Mouse (Mus musculus) neural tube, embryonic 11.5 days (tissue): ENCODE data around the gene Scn10a. TPM values are rescaled to one million over a fixed set of nuclear protein-coding genes. Genes with fewer than 3 reads are reported as not detected.
A peak's percentile ranks its signal among the peaks of the same experiment; 100 is the strongest.

Source experiments
- ATAC-seq: fragments of 200-750 bp; cut with Nextera tagmentation; 2 replicates; pipeline ENCODE4 v1.8.0; 2017; ENCODE audit warnings: moderate number of reproducible peaks, mild to moderate bottlenecking, moderate TSS enrichment, moderate library complexity; ENCODE audit not compliant: insufficient read depth, low FRiP score, low TSS enrichment
- DNase-seq: peaks from one replicate; pipeline ENCODE4 v3.0.0-alpha.2; 2015; ENCODE audit warnings: low spot score
- H3K27ac ChIP-seq: fragments of 300-500 bp; sonication (generic); 2 replicates; pipeline ENCODE4 v1.5.1; 2014; ENCODE audit warnings: low read depth, mild to moderate bottlenecking, low read length
- H3K27me3 ChIP-seq: fragments of 300-500 bp; sonication (generic); 2 replicates; pipeline ENCODE4 v1.6.1; 2014; ENCODE audit warnings: mild to moderate bottlenecking, low read length, mixed read lengths; ENCODE audit not compliant: control insufficient read depth, insufficient read depth
- H3K36me3 ChIP-seq: fragments of 300-500 bp; sonication (generic); 2 replicates; pipeline ENCODE4 v1.6.1; 2014; ENCODE audit warnings: mild to moderate bottlenecking, low read length, moderate library complexity, mixed read lengths; ENCODE audit not compliant: control insufficient read depth, insufficient read depth
- H3K4me1 ChIP-seq: fragments of 300-500 bp; sonication (generic); 2 replicates; pipeline ENCODE4 v1.6.1; 2014; ENCODE audit warnings: low read length, mixed read lengths; ENCODE audit not compliant: control insufficient read depth, insufficient read depth
- H3K4me2 ChIP-seq: fragments of 300-500 bp; sonication (generic); 2 replicates; pipeline ENCODE4 v1.6.1; 2014; ENCODE audit warnings: low read depth, mild to moderate bottlenecking, moderate library complexity
- H3K4me3 ChIP-seq: fragments of 300-500 bp; sonication (generic); 2 replicates; pipeline ENCODE4 v1.5.1; 2014; ENCODE audit warnings: low read depth, low read length
- H3K9ac ChIP-seq: fragments of 300-500 bp; sonication (generic); 2 replicates; pipeline ENCODE4 v1.6.1; 2014; ENCODE audit warnings: mild to moderate bottlenecking, low read length
- H3K9me3 ChIP-seq: fragments of 300-500 bp; sonication (generic); 2 replicates; pipeline ENCODE4 v1.6.1; 2016; ENCODE audit warnings: low read length; ENCODE audit not compliant: control insufficient read depth
- WGBS: fragments of 180-500 bp; shearing (Covaris S2); extraction: QIAGEN DNeasy Blood & Tissue Kit; methylation state at CpG from one replicate; pipeline ENCODE4 v1.1.7; 2014; 5-methylcytosine and 5-hydroxymethylcytosine counted together
- polyA plus RNA-seq: library from polyadenylated mRNA; unstranded; fragments of >200 nt; fragmentation: Nextera tagmentation; extraction: Ambion mirVana; gene quantifications from 2 replicates; pipeline ENCODE4 v1.2.1, GENCODE M21; 2014

Gene Scn10a
- polyA plus RNA-seq: 0.38 and 0.62 TPM in 2 replicates

GRCm38 (mm10) chr9:119719222-119719621 is at the start of gene Scn10a:
Scn10a (minus strand) TSS chr9:119719322.
- H3K4me2 ChIP-seq: no peak within 1 kb of the TSS
- H3K4me1 ChIP-seq: no peaks in the 10 kb centered on the region
- ATAC-seq (no peak), DNase-seq (no peak)
- H3K27me3 ChIP-seq: no peaks in the 10 kb centered on the region
- 88% methylated on average over 11 of the region's 11 CpGs for WGBS
- no peak within 1 kb of the TSS for H3K9ac ChIP-seq
- no peaks in the 10 kb centered on the region for H3K36me3 ChIP-seq
- H3K9me3 ChIP-seq: no peaks in the 10 kb centered on the region
- no peak within 1 kb of the TSS for H3K4me3 ChIP-seq
- H3K27ac ChIP-seq: no peak within 1 kb of the TSS

- WGBS: 43% methylated on average over 7 of the region's 7 CpGs
- Histone ChIP-seq H3K4me1 (no peaks in the 10 kb centered on the region), H3K27me3 (no peaks in the 10 kb centered on the region), H3K9ac (no peak overlapping the region), H3K36me3 (no peaks in the 10 kb centered on the region), H3K4me3 (no peak overlapping the region), H3K9me3 (no peaks in the 10 kb centered on the region), H3K4me2 (no peak overlapping the region), H3K27ac (no peak overlapping the region)
- no peak for ATAC-seq
- DNase-seq: no peak
These were observed 49.5 kb upstream of the Scn10a start for GRCm38 (mm10) chr9:119768585-119768984.

GRCm38 (mm10) chr9:119760226-119760625 is 41.1 kb upstream of the Scn10a start:
- Histone ChIP-seq H3K9ac (no peak overlapping the region), H3K36me3 (no peaks in the 10 kb centered on the region), H3K4me3 (no peak overlapping the region), H3K4me2 (no peak overlapping the region), H3K4me1 (no peaks in the 10 kb centered on the region), H3K9me3 (no peaks in the 10 kb centered on the region), H3K27ac (no peak overlapping the region), H3K27me3 (no peaks in the 10 kb centered on the region)
- DNase-seq (no peak), ATAC-seq (no peak)
- WGBS: 86% methylated on average over 3 of the region's 3 CpGs

GRCm38 (mm10) chr9:119759457-119759856 is 40.3 kb upstream of the Scn10a start:
- ATAC-seq (no peak), DNase-seq (no peak)
- Histone ChIP-seq H3K36me3 (no peaks in the 10 kb centered on the region), H3K4me2 (no peak overlapping the region), H3K9me3 (no peaks in the 10 kb centered on the region), H3K27ac (no peak overlapping the region), H3K9ac (no peak overlapping the region), H3K27me3 (no peaks in the 10 kb centered on the region), H3K4me3 (no peak overlapping the region), H3K4me1 (no peaks in the 10 kb centered on the region)
- 87% methylated on average over 1 of the region's 1 CpGs for WGBS

DNA sequence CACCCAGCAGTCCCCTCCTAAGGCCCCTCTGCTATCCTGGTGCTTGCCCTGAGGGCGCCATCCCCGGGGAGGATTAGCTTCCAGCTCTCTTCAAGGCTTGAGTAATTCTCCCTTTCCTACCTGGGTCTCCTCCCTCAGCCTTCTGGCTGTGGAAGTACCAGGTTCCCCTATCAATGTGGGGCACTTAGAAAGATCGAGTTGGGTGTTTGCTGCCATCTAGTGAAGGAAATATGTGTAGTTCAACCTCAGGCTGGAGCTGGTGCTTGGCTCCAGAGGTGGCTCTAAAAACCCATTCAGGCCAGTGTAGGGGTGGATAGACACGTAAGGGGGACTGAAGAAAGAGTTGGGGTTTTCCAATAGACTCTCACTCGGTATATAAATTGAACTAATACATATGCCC is 32.4 kb upstream of the Scn10a start:
- WGBS: 10% methylated on average over 5 of the region's 5 CpGs
- no peak for ATAC-seq

GRCm38 (mm10) chr9:119749112-119749511 is 30.0 kb upstream of the Scn10a start:
- ATAC-seq: no peak
- no peak overlapping the region for H3K9ac ChIP-seq
- WGBS: 78% methylated on average over 9 of the region's 9 CpGs

More for the DNA sequence above, 32.4 kb upstream of the Scn10a start:
- Histone ChIP-seq H3K4me1 (no peaks in the 10 kb centered on the region), H3K4me2 (no peak overlapping the region), H3K9me3 (no peaks in the 10 kb centered on the region), H3K9ac (no peak overlapping the region), H3K4me3 (no peak overlapping the region), H3K27ac (no peak overlapping the region), H3K36me3 (no peaks in the 10 kb centered on the region), H3K27me3 (no peaks in the 10 kb centered on the region)
- DNase-seq: peak; percentile 34

DNA sequence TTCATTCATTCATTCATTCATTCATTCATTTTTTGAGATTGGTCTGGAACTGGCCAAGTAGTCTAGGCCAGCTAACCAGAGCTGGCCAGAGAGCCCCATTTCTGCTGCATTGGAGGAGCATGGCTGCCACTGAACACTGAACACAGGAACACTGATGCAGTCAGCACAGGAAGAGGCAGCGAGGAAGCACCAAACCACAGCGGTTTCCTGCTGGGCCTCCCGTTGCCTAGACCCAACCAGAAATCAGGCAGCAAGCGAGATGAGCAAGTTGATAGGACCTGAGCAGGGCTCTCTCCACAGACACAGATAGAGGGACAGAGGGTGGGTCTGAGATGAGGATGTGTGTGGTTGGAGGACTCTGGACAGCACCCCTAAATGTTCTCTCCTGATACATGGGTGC is 24.8 kb upstream of the Scn10a start:
- H3K36me3 ChIP-seq: no peaks in the 10 kb centered on the region
- DNase-seq: no peak
- H3K27ac ChIP-seq: no peak overlapping the region
- H3K4me2 ChIP-seq: no peak overlapping the region
- H3K4me1 ChIP-seq: no peaks in the 10 kb centered on the region
- no peak overlapping the region for H3K4me3 ChIP-seq
- H3K9ac ChIP-seq: no peak overlapping the region
- no peaks in the 10 kb centered on the region for H3K9me3 ChIP-seq
- no peaks in the 10 kb centered on the region for H3K27me3 ChIP-seq
- 74% methylated on average over 4 of the region's 4 CpGs for WGBS
- no peak for ATAC-seq

More at GRCm38 (mm10) chr9:119749112-119749511, 30.0 kb upstream of the Scn10a start:
- H3K36me3 ChIP-seq: no peaks in the 10 kb centered on the region
- DNase-seq: no peak
- H3K4me3 ChIP-seq: no peak overlapping the region
- no peaks in the 10 kb centered on the region for H3K9me3 ChIP-seq
- H3K4me1 ChIP-seq: no peaks in the 10 kb centered on the region
- no peak overlapping the region for H3K4me2 ChIP-seq
- no peak overlapping the region for H3K27ac ChIP-seq
- no peaks in the 10 kb centered on the region for H3K27me3 ChIP-seq

DNA sequence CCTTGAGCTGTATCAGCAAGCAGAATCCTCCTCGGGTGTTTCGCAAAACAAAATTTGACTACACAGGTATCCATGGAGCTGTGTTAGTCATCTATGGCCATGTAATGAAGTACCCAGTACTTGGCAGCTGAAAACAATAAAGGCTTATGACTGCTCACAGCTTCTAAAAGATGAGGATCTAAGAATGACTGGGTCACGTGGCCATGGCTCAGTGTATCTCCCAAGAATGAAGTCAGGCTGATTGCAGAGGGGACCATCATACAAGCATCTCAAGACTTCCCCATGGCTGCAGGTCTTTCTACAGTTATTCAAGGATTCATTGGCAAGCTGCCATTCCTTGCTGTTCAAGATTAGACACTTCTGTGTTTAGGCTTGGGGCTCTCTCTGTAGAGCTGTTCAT is 24.2 kb upstream of the Scn10a start:
- no peaks in the 10 kb centered on the region for H3K36me3 ChIP-seq
- WGBS: 87% methylated on average over 3 of the region's 3 CpGs
- H3K27ac ChIP-seq: no peak overlapping the region
- no peaks in the 10 kb centered on the region for H3K27me3 ChIP-seq
- ATAC-seq (no peak), DNase-seq (no peak)
- no peak overlapping the region for H3K9ac ChIP-seq
- H3K4me1 ChIP-seq: no peaks in the 10 kb centered on the region
- H3K4me3 ChIP-seq: no peak overlapping the region
- H3K4me2 ChIP-seq: no peak overlapping the region
- H3K9me3 ChIP-seq: no peaks in the 10 kb centered on the region

DNA sequence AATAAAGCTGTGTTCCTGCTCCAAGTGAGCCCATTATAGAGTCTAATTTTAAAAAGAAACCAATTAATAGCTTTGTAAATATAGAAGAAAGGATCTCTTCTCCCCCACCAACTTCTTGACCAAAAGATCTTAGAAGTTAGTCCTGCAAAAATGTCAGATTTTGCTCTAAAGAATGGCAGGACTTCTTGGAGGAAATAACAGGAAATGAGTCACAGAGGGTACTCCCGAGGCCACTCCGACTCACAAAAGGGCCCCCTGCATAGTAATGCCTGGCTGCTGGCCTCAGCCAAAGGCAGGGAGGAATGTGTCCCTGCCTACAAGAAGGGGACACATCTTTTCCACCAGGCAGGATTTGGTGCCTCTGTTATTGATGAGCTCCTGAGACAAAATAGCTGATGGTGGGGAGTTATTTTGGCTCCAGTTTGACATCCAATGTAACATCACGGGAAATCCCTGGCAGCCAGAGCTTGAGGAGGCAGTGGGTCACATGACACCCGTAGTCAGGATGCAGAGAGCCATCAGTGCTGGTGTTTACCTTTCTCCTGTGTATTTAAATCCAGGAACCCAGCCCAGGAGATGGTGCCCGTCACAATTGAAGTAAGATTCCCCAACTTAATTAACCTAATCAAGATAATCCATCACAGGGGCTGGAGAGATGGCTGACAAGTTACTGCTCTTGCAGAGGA is 22.1 kb upstream of the Scn10a start:
- 60% methylated on average over 5 of the region's 5 CpGs for WGBS
- Histone ChIP-seq H3K4me3 (no peak overlapping the region), H3K9ac (no peak overlapping the region), H3K27ac (no peak overlapping the region), H3K27me3 (no peaks in the 10 kb centered on the region), H3K36me3 (no peaks in the 10 kb centered on the region), H3K4me2 (no peak overlapping the region), H3K9me3 (no peaks in the 10 kb centered on the region), H3K4me1 (no peaks in the 10 kb centered on the region)
- DNase-seq (no peak), ATAC-seq (no peak)
